Mouse (Mus musculus): Measurements from ENCODE around the gene Rmnd5b. TPM values are rescaled to one million over a fixed set of nuclear protein-coding genes. Genes with fewer than 3 reads are reported as not detected.

Gene Rmnd5b
- polyA plus RNA-seq, 1 experiment from 2014 or later = 34.4 TPM

GRCm38 (mm10) chr11:51648566-51648965 lies 12.9 kb upstream of the Rmnd5b start:
- Histone ChIP-seq H3K4me3 (no peak overlapping the region), H3K4me2 (peak overlapping the region; percentile 89)
- ATAC-seq = no peak

GRCm38 (mm10) chr11:51646751-51647667 lies 11.3 kb upstream of the Rmnd5b start:
- 38% methylated on average over 15 of the region's 15 CpGs for WGBS (ENCODE audit: insufficient replicate concordance)
- H3K4me1 ChIP-seq = peaks cover 52% of the 10 kb centered on the region
- peaks cover 2% of the 10 kb centered on the region; the same call in 1 of the 2 replicates for H3K36me3 ChIP-seq
- no peak overlapping the region for H3K4me3 ChIP-seq
- H3K9me3 ChIP-seq (replicated peaks) = no peaks in the 10 kb centered on the region
- H3K4me2 ChIP-seq = no peak overlapping the region
- no peak for ATAC-seq
- H3K9ac ChIP-seq = no peak overlapping the region
- peaks cover 68% of the 10 kb centered on the region for H3K27me3 ChIP-seq (replicated peaks)
- H3K27ac ChIP-seq = 0 out of 2 replicates have a peak overlapping the region, but pooled peaks have one; percentile 1

More at GRCm38 (mm10) chr11:51648566-51648965, 12.9 kb upstream of the Rmnd5b start:
- no peaks in the 10 kb centered on the region for H3K9me3 ChIP-seq (replicated peaks)
- peaks cover 75% of the 10 kb centered on the region for H3K27me3 ChIP-seq (replicated peaks)
- 36% methylated on average over 3 of the region's 3 CpGs for WGBS (ENCODE audit: insufficient replicate concordance)
- peaks cover 46% of the 10 kb centered on the region for H3K4me1 ChIP-seq
- no peaks in the 10 kb centered on the region; the same call in 1 of the 2 replicates for H3K36me3 ChIP-seq
- H3K27ac ChIP-seq = no peak overlapping the region
- H3K9ac ChIP-seq = 0 out of 2 replicates have a peak overlapping the region, but pooled peaks have one; percentile 4

DNA sequence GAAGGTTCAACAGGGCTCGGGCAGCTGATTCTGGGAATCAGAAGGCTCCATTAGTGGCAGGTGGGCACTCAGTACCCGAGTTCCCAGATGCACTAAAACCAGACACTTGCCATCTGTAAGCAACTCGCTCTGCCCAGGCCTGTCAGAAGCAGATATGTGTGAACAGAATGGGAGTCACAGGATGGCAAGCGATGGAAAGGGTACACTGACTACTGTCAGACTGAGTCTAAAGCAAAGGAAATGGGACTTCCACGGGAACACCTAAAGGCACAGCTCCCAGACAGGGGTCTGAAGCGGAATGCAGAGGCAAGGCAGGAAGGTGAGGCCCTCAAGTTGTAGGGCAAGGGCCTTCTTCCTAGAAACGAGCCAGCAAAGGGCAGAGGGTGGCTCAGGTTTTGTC lies 10.5 kb upstream of the Rmnd5b start:
- Histone ChIP-seq H3K9me3 (replicated peaks) (no peaks in the 10 kb centered on the region), H3K4me1 (peaks cover 52% of the 10 kb centered on the region), H3K4me3 (no peak overlapping the region), H3K36me3 (peaks cover 2% of the 10 kb centered on the region; the same call in 1 of the 2 replicates), H3K27me3 (replicated peaks) (peaks cover 60% of the 10 kb centered on the region), H3K27ac (no peak overlapping the region), H3K4me2 (no peak overlapping the region), H3K9ac (no peak overlapping the region)
- WGBS (ENCODE audit: insufficient replicate concordance) = 62% methylated on average over 7 of the region's 7 CpGs
- no peak for ATAC-seq

DNA sequence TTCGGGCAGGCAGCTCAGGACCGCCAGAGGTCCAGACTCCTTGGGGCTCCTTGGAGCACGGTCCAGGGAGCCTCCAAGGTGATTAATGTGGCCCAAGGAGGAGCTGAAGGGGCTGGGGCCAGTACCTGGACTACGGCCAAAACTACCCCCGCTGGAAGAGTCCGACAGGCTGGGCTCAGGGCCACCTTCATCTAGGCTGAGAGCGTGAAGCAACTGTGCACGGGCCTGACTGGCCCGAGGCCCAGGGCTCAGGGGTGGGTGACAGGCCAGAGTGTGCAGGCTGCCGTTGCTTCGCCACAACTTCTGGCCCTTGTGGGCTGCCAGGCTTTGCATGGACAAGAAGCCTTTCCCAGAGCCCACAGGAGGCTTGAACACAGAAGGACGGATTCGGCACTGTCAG lies 9.6 kb upstream of the Rmnd5b start:
- WGBS (ENCODE audit: insufficient replicate concordance) = 83% methylated on average over 13 of the region's 13 CpGs
- Histone ChIP-seq H3K9me3 (replicated peaks) (no peaks in the 10 kb centered on the region), H3K36me3 (peaks cover 2% of the 10 kb centered on the region; the same call in 1 of the 2 replicates), H3K4me3 (no peak overlapping the region), H3K4me1 (peaks cover 43% of the 10 kb centered on the region), H3K27ac (no peak overlapping the region), H3K9ac (no peak overlapping the region), H3K4me2 (no peak overlapping the region), H3K27me3 (replicated peaks) (peaks cover 51% of the 10 kb centered on the region)
- ATAC-seq = no peak

GRCm38 (mm10) chr11:51644217-51644616 lies 8.5 kb upstream of the Rmnd5b start:
- H3K27ac ChIP-seq = no peak overlapping the region
- peaks cover 40% of the 10 kb centered on the region for H3K27me3 ChIP-seq (replicated peaks)
- no peak overlapping the region for H3K9ac ChIP-seq
- H3K4me2 ChIP-seq = no peak overlapping the region
- ATAC-seq = no peak
- 40% methylated on average over 16 of the region's 16 CpGs for WGBS (ENCODE audit: insufficient replicate concordance)
- peaks cover 2% of the 10 kb centered on the region; the same call in 1 of the 2 replicates for H3K36me3 ChIP-seq
- peaks cover 32% of the 10 kb centered on the region for H3K4me1 ChIP-seq
- H3K9me3 ChIP-seq (replicated peaks) = no peaks in the 10 kb centered on the region
- H3K4me3 ChIP-seq = no peak overlapping the region

- H3K27me3 ChIP-seq (replicated peaks) = peaks cover 36% of the 10 kb centered on the region
- no peak overlapping the region for H3K27ac ChIP-seq
- H3K4me2 ChIP-seq = no peak overlapping the region; the same call in 1 of the 2 replicates
- ATAC-seq = no peak
- no peaks in the 10 kb centered on the region for H3K9me3 ChIP-seq (replicated peaks)
- WGBS (ENCODE audit: insufficient replicate concordance) = 53% methylated on average over 15 of the region's 15 CpGs
- peaks cover 28% of the 10 kb centered on the region for H3K4me1 ChIP-seq
- peaks cover 2% of the 10 kb centered on the region; the same call in 1 of the 2 replicates for H3K36me3 ChIP-seq
- H3K4me3 ChIP-seq = no peak overlapping the region
- H3K9ac ChIP-seq = no peak overlapping the region
These were observed 8.1 kb upstream of the Rmnd5b start for GRCm38 (mm10) chr11:51643761-51644160.

DNA sequence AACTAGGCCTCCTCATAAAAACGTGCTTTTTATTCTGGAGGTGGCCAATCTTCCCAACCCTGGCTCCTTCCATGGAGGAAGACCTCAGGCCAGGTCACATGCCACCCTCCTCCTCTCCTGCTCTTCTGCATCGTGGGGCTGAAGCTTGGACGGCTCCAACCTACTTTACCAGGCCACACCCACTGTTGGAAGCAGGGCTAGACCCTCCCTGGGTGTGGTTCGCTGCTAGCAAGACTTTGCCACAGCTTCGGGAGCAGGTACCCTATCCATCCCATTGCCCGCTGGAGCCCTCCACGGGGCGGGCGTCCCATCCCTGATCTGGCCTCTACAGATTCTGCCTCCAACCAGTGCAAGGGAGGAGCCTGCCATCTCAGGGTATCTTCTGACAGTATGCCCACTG lies 7.5 kb upstream of the Rmnd5b start:
- Histone ChIP-seq H3K4me3 (no peak overlapping the region), H3K4me1 (peaks cover 30% of the 10 kb centered on the region), H3K36me3 (peaks cover 2% of the 10 kb centered on the region; the same call in 1 of the 2 replicates), H3K9ac (no peak overlapping the region), H3K27me3 (replicated peaks) (peaks cover 30% of the 10 kb centered on the region), H3K9me3 (replicated peaks) (no peaks in the 10 kb centered on the region), H3K27ac (no peak overlapping the region), H3K4me2 (no peak overlapping the region)
- WGBS (ENCODE audit: insufficient replicate concordance) = 48% methylated on average over 9 of the region's 9 CpGs
- no peak for ATAC-seq

- WGBS (ENCODE audit: insufficient replicate concordance) = 67% methylated on average over 7 of the region's 7 CpGs
- Histone ChIP-seq H3K4me3 (no peak overlapping the region), H3K9me3 (replicated peaks) (no peaks in the 10 kb centered on the region), H3K36me3 (peaks cover 2% of the 10 kb centered on the region; the same call in 1 of the 2 replicates), H3K4me1 (peaks cover 36% of the 10 kb centered on the region), H3K27ac (no peak overlapping the region), H3K27me3 (replicated peaks) (peaks cover 15% of the 10 kb centered on the region), H3K9ac (no peak overlapping the region), H3K4me2 (no peak overlapping the region)
- no peak for ATAC-seq
These were observed 5.1 kb upstream of the Rmnd5b start for GRCm38 (mm10) chr11:51640748-51641147.

- 48% methylated on average over 5 of the region's 5 CpGs for WGBS (ENCODE audit: insufficient replicate concordance)
These were observed 2.8 kb upstream of the Rmnd5b start for GRCm38 (mm10) chr11:51638497-51638896.

DNA sequence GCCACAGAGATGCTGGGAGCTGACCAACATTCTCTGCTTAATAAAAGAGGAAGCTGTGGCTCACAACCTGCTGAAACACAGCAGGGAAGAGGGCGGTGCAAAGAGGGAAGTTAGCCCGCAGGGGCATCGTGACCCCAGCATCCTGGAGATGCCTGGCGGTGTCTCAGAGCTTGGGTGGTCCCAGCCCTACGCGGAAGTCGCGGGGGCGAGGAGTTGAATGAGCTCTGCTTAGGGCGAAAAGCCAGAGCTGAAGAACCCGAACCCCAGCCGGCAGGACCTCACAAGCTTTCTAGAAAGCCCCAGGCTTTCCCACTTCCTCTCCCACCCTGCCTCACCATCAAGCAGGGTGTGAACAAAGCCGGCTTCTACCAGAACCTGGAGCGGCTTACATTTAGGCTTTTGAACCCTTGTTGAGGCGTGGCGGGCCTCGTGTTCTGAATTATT lies 2.3 kb upstream of the Rmnd5b start:
- Histone ChIP-seq H3K4me3 (peak overlapping the region; percentile 33), H3K27ac (peak overlapping the region; percentile 38)
- no peak for ATAC-seq

More at GRCm38 (mm10) chr11:51638497-51638896, 2.8 kb upstream of the Rmnd5b start:
- no peaks in the 10 kb centered on the region for H3K9me3 ChIP-seq (replicated peaks)
- H3K4me2 ChIP-seq = peak overlapping the region; percentile 58
- peaks cover 8% of the 10 kb centered on the region; the same call in 1 of the 2 replicates for H3K36me3 ChIP-seq
- H3K4me1 ChIP-seq = peaks cover 51% of the 10 kb centered on the region
- ATAC-seq = no peak
- H3K27me3 ChIP-seq (replicated peaks) = peaks cover 6% of the 10 kb centered on the region
- peak overlapping the region; percentile 40; the same call in 1 of the 2 replicates for H3K9ac ChIP-seq
- H3K4me3 ChIP-seq = peak overlapping the region; percentile 33; the same call in 1 of the 2 replicates
- peak overlapping the region; percentile 38 for H3K27ac ChIP-seq

DNA sequence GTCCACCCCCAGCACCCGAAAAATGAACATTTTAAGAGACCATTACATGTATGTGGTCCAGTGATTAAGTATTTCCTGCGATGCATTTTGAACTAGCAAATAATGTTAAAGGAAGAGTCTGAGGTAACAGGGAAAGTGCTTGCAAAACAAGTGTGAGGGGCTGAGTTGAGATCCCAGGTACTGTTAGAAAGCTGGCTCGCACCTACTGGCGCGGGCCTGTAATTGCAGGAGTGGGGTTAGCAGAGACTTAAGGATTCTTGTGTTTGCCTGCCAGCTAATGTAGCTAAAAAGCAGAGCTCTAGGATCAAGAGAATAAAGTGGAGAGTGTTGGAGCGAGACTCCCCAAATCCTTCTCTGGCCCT lies 608 bp upstream of the Rmnd5b start:
- peak overlapping the region; percentile 72 for H3K4me3 ChIP-seq
- H3K9ac ChIP-seq = peak overlapping the region; percentile 80
- H3K36me3 ChIP-seq = peaks cover 8% of the 10 kb centered on the region; the same call in 1 of the 2 replicates
- no peaks in the 10 kb centered on the region for H3K9me3 ChIP-seq (replicated peaks)
- peak; percentile 33; the same call in 1 of the 2 replicates for ATAC-seq
- peak overlapping the region; percentile 88 for H3K4me2 ChIP-seq
- peaks cover 61% of the 10 kb centered on the region for H3K4me1 ChIP-seq
- H3K27me3 ChIP-seq (replicated peaks) = no peaks in the 10 kb centered on the region
- H3K27ac ChIP-seq = peak overlapping the region; percentile 93
- 5% methylated on average over 6 of the region's 6 CpGs for WGBS (ENCODE audit: insufficient replicate concordance)

More for the DNA sequence above, 2.3 kb upstream of the Rmnd5b start:
- 0 out of 2 replicates have a peak, but pooled peaks cover under 1% of the 10 kb centered on the region for H3K27me3 ChIP-seq (replicated peaks)
- peaks cover 8% of the 10 kb centered on the region; the same call in 1 of the 2 replicates for H3K36me3 ChIP-seq
- peak overlapping the region; percentile 58 for H3K4me2 ChIP-seq
- H3K9me3 ChIP-seq (replicated peaks) = no peaks in the 10 kb centered on the region
- WGBS (ENCODE audit: insufficient replicate concordance) = 6% methylated on average over 17 of the region's 17 CpGs
- H3K4me1 ChIP-seq = peaks cover 48% of the 10 kb centered on the region
- peak overlapping the region; percentile 40 for H3K9ac ChIP-seq

- Histone ChIP-seq H3K4me1 (peaks cover 66% of the 10 kb centered on the region), H3K9me3 (replicated peaks) (no peaks in the 10 kb centered on the region), H3K4me3 (peak overlapping the region; percentile 72), H3K9ac (peak overlapping the region; percentile 80), H3K27me3 (replicated peaks) (no peaks in the 10 kb centered on the region), H3K36me3 (peaks cover 15% of the 10 kb centered on the region; the same call in 1 of the 2 replicates), H3K27ac (peak overlapping the region; percentile 93), H3K4me2 (peak overlapping the region; percentile 88)
- ATAC-seq = peak; percentile 35
- 4% methylated on average over 6 of the region's 6 CpGs for WGBS (ENCODE audit: insufficient replicate concordance)
These were observed 570 bp downstream of the Rmnd5b start for GRCm38 (mm10) chr11:51635127-51635524.

Measured in liver, embryonic 12.5 days (tissue).